Mouse (Mus musculus) ovary, postnatal 10 days (tissue): ENCODE results near the gene AL731706.2.
"Not testable (repeated sequence)": the region's sequence is repeated elsewhere in the genome, so short reads cannot be mapped to it uniquely, and the experiment has no call there.

Experiments used
- DNase-seq: peaks from one replicate; pipeline ENCODE4 v3.0.0; 2022; ENCODE audit warnings: low spot score

AL731706.2 gene

GRCm38 (mm10) chr2:136885579-136885978 lies at the start of gene AL731706.2:
Gene AL731706.2, minus strand, starts transcription at chr2:136885679.
- DNase-seq: no peak

- DNase-seq: no peak
These were observed 35.5 kb upstream of the AL731706.2 start for GRCm38 (mm10) chr2:136921003-136921408.

- no peak for DNase-seq
These were observed 34.9 kb upstream of the AL731706.2 start for GRCm38 (mm10) chr2:136920257-136920993.

- no peak for DNase-seq
These were observed 34.0 kb upstream of the AL731706.2 start for GRCm38 (mm10) chr2:136919433-136919832.

- DNase-seq: no peak
These were observed 28.9 kb upstream of the AL731706.2 start for GRCm38 (mm10) chr2:136914334-136914902.

GRCm38 (mm10) chr2:136913021-136913420 lies 27.5 kb upstream of the AL731706.2 start:
- no peak for DNase-seq

GRCm38 (mm10) chr2:136911958-136912411 lies 26.5 kb upstream of the AL731706.2 start:
- DNase-seq: no peak

GRCm38 (mm10) chr2:136909298-136909697 lies 23.8 kb upstream of the AL731706.2 start:
- no peak for DNase-seq

- DNase-seq: no peak
These were observed 23.1 kb upstream of the AL731706.2 start for GRCm38 (mm10) chr2:136908596-136908995.

GRCm38 (mm10) chr2:136896131-136896530 lies 10.7 kb upstream of the AL731706.2 start:
- no peak for DNase-seq

GRCm38 (mm10) chr2:136894494-136894893 lies 9.0 kb upstream of the AL731706.2 start:
- no peak for DNase-seq

- DNase-seq: peak; percentile 74
These were observed 6.5 kb upstream of the AL731706.2 start for GRCm38 (mm10) chr2:136891951-136892371.

- peak; percentile 98 for DNase-seq
These were observed 5.8 kb upstream of the AL731706.2 start, which contains the start of the genes Slx4ip, AL731706.1 and Mkks for GRCm38 (mm10) chr2:136891068-136891950. Gene Slx4ip, plus strand, starts transcription at chr2:136891218. Gene AL731706.1, minus strand, starts transcription at chr2:136891389. Gene Mkks, minus strand, starts transcription at chr2:136891389.

GRCm38 (mm10) chr2:136890716-136891067 lies 5.2 kb upstream of the AL731706.2 start:
- DNase-seq: not testable (repeated sequence)

- no peak for DNase-seq
These were observed 1.4 kb upstream of the AL731706.2 start for GRCm38 (mm10) chr2:136886846-136887245.

- no peak for DNase-seq
These were observed 30.7 kb downstream of the AL731706.2 start for GRCm38 (mm10) chr2:136854543-136855388.

GRCm38 (mm10) chr2:136850366-136850765 lies 35.1 kb downstream of the AL731706.2 start:
- no peak for DNase-seq

- no peak for DNase-seq
These were observed 47.5 kb downstream of the AL731706.2 start for GRCm38 (mm10) chr2:136837994-136838393.

GRCm38 (mm10) chr2:136835882-136836281 lies 49.6 kb downstream of the AL731706.2 start:
- no peak for DNase-seq
